8 mouse cellular contexts compared by ENCODE assay signal in genomic region chr17:83631783-83632652, GRCm38 (mm10). TPM values are rescaled to one million over a fixed set of nuclear protein-coding genes. Genes with fewer than 3 reads are reported as not detected.
DNase-seq lines count a peak whose midpoint lies in the region; ATAC-seq and TF ChIP-seq lines count a peak whose summit lies in the region.

Gene Kcng3, minus strand, starts transcription at chr17:83631895.

- H3K9ac ChIP-seq in kidney, embryonic 15.5 days: peak within 1 kb of the TSS; percentile 35
- peak within 1 kb of the TSS; percentile 25; the same call in 1 of the 2 replicates for H3K9ac ChIP-seq in liver, embryonic 15.5 days
- peak within 1 kb of the TSS; percentile 63 for H3K9ac ChIP-seq in neural tube, embryonic 14.5 days (replicated peaks; ENCODE audit: low read depth, low read length)

- H3K4me3 ChIP-seq in layer of hippocampus, adult 2 months: peak within 1 kb of the TSS; percentile 61
- peak within 1 kb of the TSS; percentile 61 for H3K4me3 ChIP-seq in kidney, embryonic 15.5 days (replicated peaks)
- peak within 1 kb of the TSS; percentile 63 for H3K4me3 ChIP-seq in liver, embryonic 15.5 days (replicated peaks)
- H3K4me3 ChIP-seq in neural tube, embryonic 14.5 days (ENCODE audit: low read depth, low read length): peak within 1 kb of the TSS; percentile 52

- H3K27me3 ChIP-seq in kidney, embryonic 15.5 days: peaks cover 67% of the 10 kb centered on the region
- H3K27me3 ChIP-seq in liver, embryonic 15.5 days: peaks cover 92% of the 10 kb centered on the region
- peaks cover 35% of the 10 kb centered on the region for H3K27me3 ChIP-seq in neural tube, embryonic 14.5 days (ENCODE audit: control insufficient read depth, insufficient read depth, low read length)

- peak within 1 kb of the TSS; percentile 96 for H3K4me2 ChIP-seq in kidney, embryonic 15.5 days
- H3K4me2 ChIP-seq in liver, embryonic 15.5 days: peak within 1 kb of the TSS; percentile 90
- peak within 1 kb of the TSS; percentile 97 for H3K4me2 ChIP-seq in neural tube, embryonic 14.5 days (ENCODE audit: low read depth, low read length)

- peaks cover 30% of the 10 kb centered on the region for H3K4me1 ChIP-seq in kidney, embryonic 15.5 days
- H3K4me1 ChIP-seq in liver, embryonic 15.5 days (replicated peaks): peaks cover 30% of the 10 kb centered on the region
- H3K4me1 ChIP-seq in neural tube, embryonic 14.5 days (ENCODE audit: control insufficient read depth, insufficient read depth, low read length): peaks cover 11% of the 10 kb centered on the region; the same call in 1 of the 2 replicates

- no peaks in the 10 kb centered on the region for H3K9me3 ChIP-seq in kidney, embryonic 15.5 days (replicated peaks)
- no peaks in the 10 kb centered on the region for H3K9me3 ChIP-seq in liver, embryonic 15.5 days (replicated peaks)
- H3K9me3 ChIP-seq in neural tube, embryonic 14.5 days (ENCODE audit: control insufficient read depth, low read length): no peaks in the 10 kb centered on the region

- under 1% methylated on average over 75 of the region's 86 CpGs for WGBS in kidney, embryonic 15.5 days
- 1% methylated on average over 76 of the region's 86 CpGs for WGBS in liver, embryonic 15.5 days (ENCODE audit: insufficient replicate concordance)
- WGBS in neural tube, embryonic 14.5 days: under 1% methylated on average over 62 of the region's 86 CpGs

- peak; percentile 66 for ATAC-seq in kidney, embryonic 15.5 days (replicated peaks; ENCODE audit: low FRiP score)
- ATAC-seq in liver, embryonic 15.5 days (ENCODE audit: insufficient read depth): peak; percentile 60
- ATAC-seq in neural tube, embryonic 14.5 days (ENCODE audit: low read depth): peak; percentile 60

- peak within 1 kb of the TSS; percentile 78 for H3K27ac ChIP-seq in layer of hippocampus, adult 2 months
- no peak within 1 kb of the TSS for H3K27ac ChIP-seq in kidney, embryonic 15.5 days
- no peak within 1 kb of the TSS for H3K27ac ChIP-seq in liver, embryonic 15.5 days (replicated peaks)
- H3K27ac ChIP-seq in neural tube, embryonic 14.5 days (ENCODE audit: low read depth, low read length): no peak within 1 kb of the TSS

- no peaks in the 10 kb centered on the region for H3K36me3 ChIP-seq in kidney, embryonic 15.5 days
- H3K36me3 ChIP-seq in liver, embryonic 15.5 days (replicated peaks): no peaks in the 10 kb centered on the region
- no peaks in the 10 kb centered on the region for H3K36me3 ChIP-seq in neural tube, embryonic 14.5 days (ENCODE audit: control insufficient read depth, insufficient read depth, low read length)

- no peak for TF ChIP-seq CTCF in layer of hippocampus, adult 2 months (conservative IDR thresholded peaks at IDR 0.05)

- DNase-seq in layer of hippocampus, adult 2 months (ENCODE audit: low spot score in 2 of 2): peak in 1 of 2 experiments; percentile 47
- DNase-seq in layer of hippocampus, adult 9-10 months (ENCODE audit: low spot score): no peak
- peak; percentile 59 for DNase-seq in brain, adult 2 months (ENCODE audit: low read depth, low spot score)
- DNase-seq in frontal cortex, postnatal 36 days (ENCODE audit: low spot score in 2 of 2): peak; percentile 42 to 54
- peak; percentile 30 to 52 for DNase-seq in thymus, postnatal 36 days

RNA-seq across cellular contexts. Expression of gene Kcng3, which starts in this region (rescaled TPM):
- total RNA-seq in layer of hippocampus, adult 2 months (2021): 10 to 100 TPM in 1 of 2 experiments, 1 to 10 TPM in 1; 9.7 to 11.7 TPM
- 0.05 TPM in 1 of 2 replicates, not detected in the other for polyA plus RNA-seq in kidney, embryonic 15.5 days (2015; fragmentation: Nextera tagmentation; extraction: Ambion mirVana)
- polyA plus RNA-seq in liver, embryonic 15.5 days (2015; fragmentation: Nextera tagmentation; extraction: Ambion mirVana): not detected in 2 replicates
- not detected in 2 replicates for polyA plus RNA-seq in neural tube, embryonic 14.5 days (2014; fragmentation: Nextera tagmentation; extraction: Ambion mirVana)

Comparison
In these comparisons a context has a peak if more than half of its experiments do, and no peak if none do; other contexts are left out.
1. Peak in ATAC-seq, H3K4me3 ChIP-seq, H3K9ac ChIP-seq and H3K4me2 ChIP-seq in kidney, embryonic 15.5 days; RNA of the gene not detected or under 1 TPM.
2. Peak in ATAC-seq, H3K4me3 ChIP-seq, H3K9ac ChIP-seq and H3K4me2 ChIP-seq in liver, embryonic 15.5 days; RNA of the gene not detected or under 1 TPM.
3. Peak in ATAC-seq, H3K4me3 ChIP-seq, H3K9ac ChIP-seq and H3K4me2 ChIP-seq in neural tube, embryonic 14.5 days; RNA of the gene not detected or under 1 TPM.